Comparison of ENCODE assay signal across 8 mouse cellular contexts in genomic region chr2:180966092-180966882, GRCm38 (mm10). TPM values are rescaled to one million over a fixed set of nuclear protein-coding genes. Genes with fewer than 3 reads are reported as not detected.
DNase-seq lines count a peak whose midpoint lies in the region; ATAC-seq lines count a peak whose summit lies in the region.

No protein-coding gene starts in this region.

- peak overlapping the region; percentile 86 for H3K27ac ChIP-seq in hindbrain, embryonic 12.5 days
- peak overlapping the region; percentile 90 for H3K27ac ChIP-seq in liver, embryonic 12.5 days

- peak overlapping the region; percentile 97 for H3K4me2 ChIP-seq in hindbrain, embryonic 12.5 days (replicated peaks)
- H3K4me2 ChIP-seq in liver, embryonic 12.5 days, result peak overlapping the region; percentile 89

- ATAC-seq in erythroblast, adult 5-6 weeks (replicated peaks; ENCODE audit: low FRiP score, poor library complexity, severe bottlenecking), result no peak
- peak; percentile 9; the same call in 1 of the 2 replicates for ATAC-seq in hindbrain, embryonic 12.5 days (ENCODE audit: low FRiP score)
- no peak for ATAC-seq in liver, embryonic 12.5 days
- ATAC-seq in neutrophil, adult 5-6 weeks (ENCODE audit: extremely low read depth, insufficient number of reproducible peaks, low FRiP score, poor library complexity, severe bottlenecking), result peak; percentile 37; the same call in 1 of the 2 replicates

- peaks cover 51% of the 10 kb centered on the region for H3K4me1 ChIP-seq in erythroblast, embryonic 14.5 days (ENCODE audit: control insufficient read depth)
- peaks cover 22% of the 10 kb centered on the region for H3K4me1 ChIP-seq in hindbrain, embryonic 12.5 days
- H3K4me1 ChIP-seq in liver, embryonic 12.5 days, result peaks cover 51% of the 10 kb centered on the region

- peaks cover 25% of the 10 kb centered on the region for H3K36me3 ChIP-seq in erythroblast, embryonic 14.5 days (ENCODE audit: control insufficient read depth)
- H3K36me3 ChIP-seq in hindbrain, embryonic 12.5 days, result peaks cover 22% of the 10 kb centered on the region
- peaks cover 25% of the 10 kb centered on the region for H3K36me3 ChIP-seq in liver, embryonic 12.5 days

- DNase-seq in B cell, adult 2 months, result peak; percentile 35 to 41
- peak; percentile 63 to 73 for DNase-seq in cerebellum, postnatal 10 days
- no peak for DNase-seq in layer of hippocampus, postnatal 10 days (ENCODE audit: low spot score in 2 of 2)

- H3K4me3 ChIP-seq in erythroblast, embryonic 14.5 days (replicated peaks), result peak overlapping the region; percentile 80
- peak overlapping the region; percentile 86 for H3K4me3 ChIP-seq in hindbrain, embryonic 12.5 days
- peak overlapping the region; percentile 97 for H3K4me3 ChIP-seq in liver, embryonic 12.5 days

- no peaks in the 10 kb centered on the region for H3K9me3 ChIP-seq in erythroblast, embryonic 14.5 days (ENCODE audit: control insufficient read depth, low read length)
- H3K9me3 ChIP-seq in hindbrain, embryonic 12.5 days (replicated peaks), result no peaks in the 10 kb centered on the region
- H3K9me3 ChIP-seq in liver, embryonic 12.5 days (replicated peaks), result no peaks in the 10 kb centered on the region

- WGBS in hindbrain, embryonic 12.5 days, result 17% methylated on average over 14 of the region's 14 CpGs
- WGBS in liver, embryonic 12.5 days (ENCODE audit: insufficient replicate concordance), result 10% methylated on average over 14 of the region's 14 CpGs

- H3K9ac ChIP-seq in hindbrain, embryonic 12.5 days, result peak overlapping the region; percentile 94
- peak overlapping the region; percentile 96 for H3K9ac ChIP-seq in liver, embryonic 12.5 days

- no peaks in the 10 kb centered on the region for H3K27me3 ChIP-seq in erythroblast, embryonic 14.5 days (ENCODE audit: control insufficient read depth)
- H3K27me3 ChIP-seq in hindbrain, embryonic 12.5 days, result no peaks in the 10 kb centered on the region
- no peaks in the 10 kb centered on the region for H3K27me3 ChIP-seq in liver, embryonic 12.5 days (replicated peaks)

RNA-seq across cellular contexts. Expression of gene Arfgap1, which starts 0.7 kb away (rescaled TPM):
- polyA plus RNA-seq in erythroblast, embryonic 14.5 days (2012), result 2.5 and 2.9 TPM in 2 replicates
- 11.9 and 12.5 TPM in 2 replicates for total RNA-seq in erythroblast, adult 5-6 weeks (2015; ENCODE audit: low replicate concordance)
- total RNA-seq in erythroblast, adult 5-6 weeks (2017; ENCODE audit: low replicate concordance), result 11.2 and 21.0 TPM in 2 replicates
- 100 TPM in 2 replicates for polyA plus RNA-seq in hindbrain, embryonic 12.5 days (2016; fragmentation: Nextera tagmentation; extraction: Ambion mirVana)
- polyA plus RNA-seq in liver, embryonic 12.5 days (2016; fragmentation: Nextera tagmentation; extraction: Ambion mirVana), result 47.4 and 47.6 TPM in 2 replicates
- 53.9 and 65.8 TPM in 2 replicates for total RNA-seq in neutrophil, adult 5-6 weeks (2017)
- total RNA-seq in layer of hippocampus, postnatal 10 days (2021), result 100 to 1,000 TPM; 114 to 118 TPM

RNA-seq across cellular contexts. Expression of gene Nkain4, which starts 11.8 kb away (rescaled TPM):
- polyA plus RNA-seq in erythroblast, embryonic 14.5 days (2012), result not detected in 2 replicates
- not detected in 2 replicates for total RNA-seq in erythroblast, adult 5-6 weeks (2015; ENCODE audit: low replicate concordance)
- total RNA-seq in erythroblast, adult 5-6 weeks (2017; ENCODE audit: low replicate concordance), result not detected in 2 replicates
- polyA plus RNA-seq in hindbrain, embryonic 12.5 days (2016; fragmentation: Nextera tagmentation; extraction: Ambion mirVana), result 81.2 and 86.4 TPM in 2 replicates
- polyA plus RNA-seq in liver, embryonic 12.5 days (2016; fragmentation: Nextera tagmentation; extraction: Ambion mirVana), result 2.4 and 3.4 TPM in 2 replicates
- not detected in 2 replicates for total RNA-seq in neutrophil, adult 5-6 weeks (2017)
- total RNA-seq in layer of hippocampus, postnatal 10 days (2021), result 10 to 100 TPM; 44.2 to 57.0 TPM

RNA-seq across cellular contexts. Expression of gene Col20a1, which starts 20.0 kb away (rescaled TPM):
- 0.12 and 0.18 TPM in 2 replicates for polyA plus RNA-seq in erythroblast, embryonic 14.5 days (2012)
- total RNA-seq in erythroblast, adult 5-6 weeks (2015; ENCODE audit: low replicate concordance), result 1.7 TPM in 1 of 2 replicates, not detected in the other
- 0.26 and 0.42 TPM in 2 replicates for total RNA-seq in erythroblast, adult 5-6 weeks (2017; ENCODE audit: low replicate concordance)
- 1.8 and 2.1 TPM in 2 replicates for polyA plus RNA-seq in hindbrain, embryonic 12.5 days (2016; fragmentation: Nextera tagmentation; extraction: Ambion mirVana)
- 0.15 and 0.23 TPM in 2 replicates for polyA plus RNA-seq in liver, embryonic 12.5 days (2016; fragmentation: Nextera tagmentation; extraction: Ambion mirVana)
- 1.6 and 3.6 TPM in 2 replicates for total RNA-seq in neutrophil, adult 5-6 weeks (2017)
- 1 to 10 TPM; 1.0 to 1.2 TPM for total RNA-seq in layer of hippocampus, postnatal 10 days (2021)

RNA-seq across cellular contexts. Expression of gene Birc7, which starts 37.5 kb away (rescaled TPM):
- polyA plus RNA-seq in erythroblast, embryonic 14.5 days (2012), result not detected in 2 replicates
- total RNA-seq in erythroblast, adult 5-6 weeks (2015; ENCODE audit: low replicate concordance), result not detected in 2 replicates
- total RNA-seq in erythroblast, adult 5-6 weeks (2017; ENCODE audit: low replicate concordance), result not detected in 2 replicates
- 0.41 TPM in 1 of 2 replicates, not detected in the other for polyA plus RNA-seq in hindbrain, embryonic 12.5 days (2016; fragmentation: Nextera tagmentation; extraction: Ambion mirVana)
- polyA plus RNA-seq in liver, embryonic 12.5 days (2016; fragmentation: Nextera tagmentation; extraction: Ambion mirVana), result not detected in 2 replicates
- total RNA-seq in neutrophil, adult 5-6 weeks (2017), result not detected in 2 replicates
- not detected for total RNA-seq in layer of hippocampus, postnatal 10 days (2021)

RNA-seq across cellular contexts. Expression of gene Ythdf1, which starts 45.5 kb away (rescaled TPM):
- polyA plus RNA-seq in erythroblast, embryonic 14.5 days (2012), result 1.7 and 2.0 TPM in 2 replicates
- total RNA-seq in erythroblast, adult 5-6 weeks (2015; ENCODE audit: low replicate concordance), result 15.0 and 17.3 TPM in 2 replicates
- total RNA-seq in erythroblast, adult 5-6 weeks (2017; ENCODE audit: low replicate concordance), result 7.0 and 11.8 TPM in 2 replicates
- polyA plus RNA-seq in hindbrain, embryonic 12.5 days (2016; fragmentation: Nextera tagmentation; extraction: Ambion mirVana), result 61.0 and 65.0 TPM in 2 replicates
- 42.3 and 42.6 TPM in 2 replicates for polyA plus RNA-seq in liver, embryonic 12.5 days (2016; fragmentation: Nextera tagmentation; extraction: Ambion mirVana)
- total RNA-seq in neutrophil, adult 5-6 weeks (2017), result 28.0 and 32.9 TPM in 2 replicates
- 10 to 100 TPM; 61.8 to 64.6 TPM for total RNA-seq in layer of hippocampus, postnatal 10 days (2021)

Comparison
In these comparisons a context has a peak if more than half of its experiments do, and no peak if none do; other contexts are left out.
1. ATAC-seq: peak in hindbrain, embryonic 12.5 days (single experiment) and neutrophil, adult 5-6 weeks (single experiment); none in erythroblast, adult 5-6 weeks (single experiment) and liver, embryonic 12.5 days (single experiment).
2. DNase-seq: peak in B cell, adult 2 months (2 of 2) and cerebellum, postnatal 10 days (2 of 2); none in layer of hippocampus, postnatal 10 days (0 of 2).
3. RNA of gene Nkain4, which starts 11.8 kb away (total RNA-seq): 44.2 to 57.0 TPM in layer of hippocampus, postnatal 10 days; not detected in erythroblast, adult 5-6 weeks and not detected in neutrophil, adult 5-6 weeks; every median in the first group is over 10 times any median in the second.
4. Peak in every context shown above with its lines, with median percentiles within 50 percentile points of each other: H3K4me3 ChIP-seq.